Mouse (Mus musculus): Measurements from ENCODE around the gene Bmi1. TPM values are rescaled to one million over a fixed set of nuclear protein-coding genes. Genes with fewer than 3 reads are reported as not detected.
A peak's percentile ranks its signal among the peaks of the same experiment; 100 is the strongest.

Gene Bmi1
- polyA plus RNA-seq, 1 experiment: 9.0 TPM

GRCm38 (mm10) chr2:18690756-18691155 lies 13.9 kb downstream of the Bmi1 start:
- no peak for DNase-seq (ENCODE audit: low read depth in 1 of 2, low spot score in 2 of 2)
- Histone ChIP-seq H3K4me1 (ENCODE audit: control insufficient read depth, insufficient read depth, insufficient read length) (peaks cover 21% of the 10 kb centered on the region), H3K27me3 (ENCODE audit: control insufficient read depth, insufficient read depth, low read length) (peaks cover 33% of the 10 kb centered on the region), H3K27ac (ENCODE audit: insufficient read depth, low read length) (no peak overlapping the region), H3K4me3 (ENCODE audit: extremely low read depth, insufficient read depth, insufficient read length) (no peak overlapping the region), H3K36me3 (ENCODE audit: control insufficient read depth, insufficient read depth, low read length) (no peaks in the 10 kb centered on the region)
- no peak for TF ChIP-seq CTCF (IDR thresholded peaks at IDR 0.05; ENCODE audit: extremely low read depth, insufficient read depth, insufficient read length, insufficient replicate concordance)
- 10% methylated on average over 9 of the region's 9 CpGs for WGBS

GRCm38 (mm10) chr2:18692031-18692430 lies 15.2 kb downstream of the Bmi1 start:
- H3K4me1 ChIP-seq (ENCODE audit: control insufficient read depth, insufficient read depth, insufficient read length): peaks cover 21% of the 10 kb centered on the region
- no peak overlapping the region for H3K4me3 ChIP-seq (ENCODE audit: extremely low read depth, insufficient read depth, insufficient read length)
- no peaks in the 10 kb centered on the region for H3K36me3 ChIP-seq (ENCODE audit: control insufficient read depth, insufficient read depth, low read length)
- TF ChIP-seq CTCF (IDR thresholded peaks at IDR 0.05; ENCODE audit: extremely low read depth, insufficient read depth, insufficient read length, insufficient replicate concordance) (no peak), POLR2A (IDR thresholded peaks at IDR 0.05; ENCODE audit: low read depth, low read length) (no peak)
- H3K27me3 ChIP-seq (ENCODE audit: control insufficient read depth, insufficient read depth, low read length): peaks cover 34% of the 10 kb centered on the region
- no peak overlapping the region for H3K27ac ChIP-seq (ENCODE audit: insufficient read depth, low read length)
- DNase-seq (ENCODE audit: low read depth in 1 of 2, low spot score in 2 of 2): no peak

GRCm38 (mm10) chr2:18692548-18692947 lies 15.7 kb downstream of the Bmi1 start:
- peaks cover 21% of the 10 kb centered on the region for H3K4me1 ChIP-seq (ENCODE audit: control insufficient read depth, insufficient read depth, insufficient read length)
- H3K27me3 ChIP-seq (ENCODE audit: control insufficient read depth, insufficient read depth, low read length): peaks cover 34% of the 10 kb centered on the region

GRCm38 (mm10) chr2:18693491-18693870 lies 16.7 kb downstream of the Bmi1 start:
- Histone ChIP-seq H3K27me3 (ENCODE audit: control insufficient read depth, insufficient read depth, low read length) (peaks cover 39% of the 10 kb centered on the region), H3K27ac (ENCODE audit: insufficient read depth, low read length) (no peak overlapping the region), H3K36me3 (ENCODE audit: control insufficient read depth, insufficient read depth, low read length) (no peaks in the 10 kb centered on the region), H3K4me3 (ENCODE audit: extremely low read depth, insufficient read depth, insufficient read length) (peak overlapping the region; percentile 64), H3K4me1 (ENCODE audit: control insufficient read depth, insufficient read depth, insufficient read length) (peaks cover 19% of the 10 kb centered on the region)
- no peak for DNase-seq (ENCODE audit: low read depth in 1 of 2, low spot score in 2 of 2)
- WGBS: under 1% methylated on average over 5 of the region's 5 CpGs
- TF ChIP-seq CTCF (IDR thresholded peaks at IDR 0.05; ENCODE audit: extremely low read depth, insufficient read depth, insufficient read length, insufficient replicate concordance) (no peak), POLR2A (IDR thresholded peaks at IDR 0.05; ENCODE audit: low read depth, low read length) (no peak)

More at GRCm38 (mm10) chr2:18692548-18692947, 15.7 kb downstream of the Bmi1 start:
- 6% methylated on average over 1 of the region's 1 CpGs for WGBS
- TF ChIP-seq POLR2A (IDR thresholded peaks at IDR 0.05; ENCODE audit: low read depth, low read length) (no peak), CTCF (IDR thresholded peaks at IDR 0.05; ENCODE audit: extremely low read depth, insufficient read depth, insufficient read length, insufficient replicate concordance) (no peak)
- DNase-seq (ENCODE audit: low read depth in 1 of 2, low spot score in 2 of 2): no peak
- Histone ChIP-seq H3K36me3 (ENCODE audit: control insufficient read depth, insufficient read depth, low read length) (no peaks in the 10 kb centered on the region), H3K27ac (ENCODE audit: insufficient read depth, low read length) (no peak overlapping the region), H3K4me3 (ENCODE audit: extremely low read depth, insufficient read depth, insufficient read length) (no peak overlapping the region)

- Histone ChIP-seq H3K4me3 (ENCODE audit: extremely low read depth, insufficient read depth, insufficient read length) (peak within 1 kb of the TSS; percentile 64), H3K27me3 (ENCODE audit: control insufficient read depth, insufficient read depth, low read length) (peaks cover 38% of the 10 kb centered on the region), H3K4me1 (ENCODE audit: control insufficient read depth, insufficient read depth, insufficient read length) (peaks cover 18% of the 10 kb centered on the region), H3K36me3 (ENCODE audit: control insufficient read depth, insufficient read depth, low read length) (no peaks in the 10 kb centered on the region), H3K27ac (ENCODE audit: insufficient read depth, low read length) (peak within 1 kb of the TSS; percentile 66)
- DNase-seq (ENCODE audit: low read depth in 1 of 2, low spot score in 2 of 2): peak in 1 of 2 experiments; percentile 43
- WGBS: 1% methylated on average over 61 of the region's 61 CpGs
- TF ChIP-seq CTCF (IDR thresholded peaks at IDR 0.05; ENCODE audit: extremely low read depth, insufficient read depth, insufficient read length, insufficient replicate concordance) (no peak), POLR2A (IDR thresholded peaks at IDR 0.05; ENCODE audit: low read depth, low read length) (no peak; the same call in 1 of the 2 replicates)
Observed at GRCm38 (mm10) chr2:18693871-18694610, 17.2 kb downstream of the Bmi1 start, which contains the start of gene Spag6. Gene Spag6, plus strand, starts transcription at chr2:18694032.

GRCm38 (mm10) chr2:18694611-18694950 lies 17.8 kb downstream of the Bmi1 start:
- Histone ChIP-seq H3K4me1 (ENCODE audit: control insufficient read depth, insufficient read depth, insufficient read length) (peaks cover 14% of the 10 kb centered on the region), H3K27me3 (ENCODE audit: control insufficient read depth, insufficient read depth, low read length) (peaks cover 40% of the 10 kb centered on the region), H3K36me3 (ENCODE audit: control insufficient read depth, insufficient read depth, low read length) (no peaks in the 10 kb centered on the region), H3K27ac (ENCODE audit: insufficient read depth, low read length) (no peak overlapping the region), H3K4me3 (ENCODE audit: extremely low read depth, insufficient read depth, insufficient read length) (peak overlapping the region; percentile 64)
- WGBS: 3% methylated on average over 20 of the region's 20 CpGs
- no peak for DNase-seq (ENCODE audit: low read depth in 1 of 2, low spot score in 2 of 2)
- no peak for TF ChIP-seq POLR2A (IDR thresholded peaks at IDR 0.05; ENCODE audit: low read depth, low read length)
- no peak for TF ChIP-seq CTCF (IDR thresholded peaks at IDR 0.05; ENCODE audit: extremely low read depth, insufficient read depth, insufficient read length, insufficient replicate concordance)

GRCm38 (mm10) chr2:18695163-18695562 lies 18.3 kb downstream of the Bmi1 start:
- TF ChIP-seq POLR2A (IDR thresholded peaks at IDR 0.05; ENCODE audit: low read depth, low read length) (no peak), CTCF (IDR thresholded peaks at IDR 0.05; ENCODE audit: extremely low read depth, insufficient read depth, insufficient read length, insufficient replicate concordance) (no peak)
- WGBS: 15% methylated on average over 8 of the region's 8 CpGs

More at GRCm38 (mm10) chr2:18695163-18695562, 18.3 kb downstream of the Bmi1 start:
- Histone ChIP-seq H3K4me3 (ENCODE audit: extremely low read depth, insufficient read depth, insufficient read length) (no peak overlapping the region), H3K36me3 (ENCODE audit: control insufficient read depth, insufficient read depth, low read length) (no peaks in the 10 kb centered on the region), H3K27me3 (ENCODE audit: control insufficient read depth, insufficient read depth, low read length) (peaks cover 36% of the 10 kb centered on the region), H3K4me1 (ENCODE audit: control insufficient read depth, insufficient read depth, insufficient read length) (peaks cover 8% of the 10 kb centered on the region; the same call in 1 of the 2 replicates), H3K27ac (ENCODE audit: insufficient read depth, low read length) (no peak overlapping the region)
- no peak for DNase-seq (ENCODE audit: low read depth in 1 of 2, low spot score in 2 of 2)

Measured in spleen, adult 2 months (tissue).